Mouse (Mus musculus): ENCODE data around the gene Mettl1. TPM values are rescaled to one million over a fixed set of nuclear protein-coding genes. Genes with fewer than 3 reads are reported as not detected.

Gene Mettl1
- polyA plus RNA-seq, 1 experiment from 2014 or later, result 17.4 TPM

DNA sequence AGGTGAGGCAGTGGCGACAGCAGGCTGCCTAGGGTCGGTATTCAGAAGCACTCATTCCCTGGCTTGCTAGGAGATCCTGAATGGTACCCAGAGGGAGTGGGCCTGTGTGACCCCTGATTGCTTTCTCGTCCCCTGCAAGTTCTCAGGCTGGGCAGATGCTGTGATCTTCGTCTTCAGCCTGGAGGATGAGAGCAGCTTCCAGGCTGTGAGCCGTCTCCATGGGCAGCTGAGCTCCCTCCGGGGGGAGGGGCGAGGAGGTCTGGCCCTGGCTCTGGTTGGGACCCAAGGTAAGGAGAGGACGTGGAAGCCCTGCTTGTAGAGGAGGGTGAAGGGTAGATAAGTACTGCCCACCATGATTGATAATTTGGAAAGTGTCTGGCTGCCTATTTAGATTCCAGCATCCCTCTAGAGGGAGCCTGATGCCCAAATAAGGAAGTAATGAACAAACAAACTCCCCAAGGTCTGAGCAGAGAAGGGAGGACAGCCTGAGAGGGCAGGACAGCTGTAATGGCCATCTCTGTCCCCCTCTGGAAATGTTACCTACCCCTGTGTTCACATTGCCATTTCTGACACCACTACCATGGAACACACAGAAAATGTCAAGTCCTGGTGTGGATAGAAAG is 42.2 kb downstream of the Mettl1 start:
- H3K9me3 ChIP-seq (ENCODE audit: control insufficient read depth, low read length), result no peaks in the 10 kb centered on the region
- H3K4me2 ChIP-seq (ENCODE audit: low read length), result no peak overlapping the region
- peaks cover 29% of the 10 kb centered on the region for H3K4me1 ChIP-seq (ENCODE audit: control insufficient read depth, insufficient read depth, low read length)
- 0 out of 2 replicates have a peak, but pooled peaks cover 21% of the 10 kb centered on the region for H3K27me3 ChIP-seq (ENCODE audit: control insufficient read depth, insufficient read depth, low read length)
- DNase-seq, result no peak
- WGBS, result 28% methylated on average over 8 of the region's 8 CpGs
- H3K4me3 ChIP-seq (replicated peaks; ENCODE audit: low read depth, low read length), result no peak overlapping the region
- ATAC-seq (ENCODE audit: low FRiP score, low TSS enrichment), result no peak
- H3K9ac ChIP-seq (replicated peaks; ENCODE audit: low read length), result no peak overlapping the region
- H3K36me3 ChIP-seq (ENCODE audit: control insufficient read depth, insufficient read depth, low read length), result peaks cover 45% of the 10 kb centered on the region
- no peak overlapping the region for H3K27ac ChIP-seq (replicated peaks; ENCODE audit: low read depth, low read length)

DNA sequence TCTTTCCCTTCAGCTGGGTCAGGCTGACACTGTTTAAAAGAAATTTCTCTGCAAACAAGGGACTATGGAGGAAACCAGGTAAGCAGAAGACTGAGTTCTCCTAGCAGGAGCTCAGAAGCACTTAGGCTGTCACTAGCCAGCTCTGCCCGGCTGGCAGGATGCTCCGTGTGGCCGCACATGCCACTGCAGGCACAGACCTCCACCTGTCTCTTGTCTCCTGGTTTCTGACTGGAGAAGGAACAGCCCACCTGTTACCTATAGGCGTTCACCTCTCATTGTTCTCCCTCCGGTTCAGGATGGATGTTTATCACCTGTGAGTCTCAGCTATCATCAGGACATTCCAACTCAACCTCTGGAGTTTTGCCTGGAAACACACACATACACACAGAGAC is 42.7 kb downstream of the Mettl1 start:
- Histone ChIP-seq H3K4me1 (ENCODE audit: control insufficient read depth, insufficient read depth, low read length) (peaks cover 28% of the 10 kb centered on the region), H3K9me3 (ENCODE audit: control insufficient read depth, low read length) (no peaks in the 10 kb centered on the region), H3K27ac (replicated peaks; ENCODE audit: low read depth, low read length) (no peak overlapping the region), H3K4me3 (replicated peaks; ENCODE audit: low read depth, low read length) (no peak overlapping the region), H3K36me3 (ENCODE audit: control insufficient read depth, insufficient read depth, low read length) (peaks cover 48% of the 10 kb centered on the region), H3K9ac (replicated peaks; ENCODE audit: low read length) (no peak overlapping the region), H3K27me3 (ENCODE audit: control insufficient read depth, insufficient read depth, low read length) (peaks cover 21% of the 10 kb centered on the region; the same call in 1 of the 2 replicates), H3K4me2 (ENCODE audit: low read length) (no peak overlapping the region)
- 67% methylated on average over 5 of the region's 5 CpGs for WGBS
- ATAC-seq (ENCODE audit: low FRiP score, low TSS enrichment), result no peak
- DNase-seq, result no peak

DNA sequence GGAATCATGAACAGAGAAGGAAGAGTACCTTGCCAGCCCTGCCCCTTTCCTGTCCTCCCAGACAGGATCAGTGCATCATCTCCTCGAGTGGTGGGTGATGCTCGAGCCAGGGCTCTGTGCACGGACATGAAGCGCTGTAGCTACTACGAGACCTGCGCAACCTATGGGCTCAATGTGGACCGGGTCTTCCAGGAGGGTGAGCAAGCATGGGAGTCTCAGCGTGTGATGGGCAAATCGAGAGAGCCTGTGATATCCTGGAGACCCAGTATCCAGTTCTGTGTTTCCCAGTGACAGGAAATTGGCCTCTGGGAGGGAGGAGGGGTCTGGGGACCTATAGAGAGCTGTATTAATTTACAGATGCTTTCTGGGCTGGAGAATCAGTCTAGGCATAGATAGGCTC is 43.8 kb downstream of the Mettl1 start:
- Histone ChIP-seq H3K4me3 (replicated peaks; ENCODE audit: low read depth, low read length) (no peak overlapping the region), H3K27ac (replicated peaks; ENCODE audit: low read depth, low read length) (no peak overlapping the region), H3K36me3 (ENCODE audit: control insufficient read depth, insufficient read depth, low read length) (peaks cover 56% of the 10 kb centered on the region), H3K9ac (replicated peaks; ENCODE audit: low read length) (no peak overlapping the region), H3K9me3 (ENCODE audit: control insufficient read depth, low read length) (no peaks in the 10 kb centered on the region), H3K27me3 (ENCODE audit: control insufficient read depth, insufficient read depth, low read length) (peaks cover 26% of the 10 kb centered on the region), H3K4me2 (ENCODE audit: low read length) (no peak overlapping the region), H3K4me1 (ENCODE audit: control insufficient read depth, insufficient read depth, low read length) (peaks cover 27% of the 10 kb centered on the region)
- 86% methylated on average over 9 of the region's 9 CpGs for WGBS
- DNase-seq, result no peak
- no peak for ATAC-seq (ENCODE audit: low FRiP score, low TSS enrichment)

DNA sequence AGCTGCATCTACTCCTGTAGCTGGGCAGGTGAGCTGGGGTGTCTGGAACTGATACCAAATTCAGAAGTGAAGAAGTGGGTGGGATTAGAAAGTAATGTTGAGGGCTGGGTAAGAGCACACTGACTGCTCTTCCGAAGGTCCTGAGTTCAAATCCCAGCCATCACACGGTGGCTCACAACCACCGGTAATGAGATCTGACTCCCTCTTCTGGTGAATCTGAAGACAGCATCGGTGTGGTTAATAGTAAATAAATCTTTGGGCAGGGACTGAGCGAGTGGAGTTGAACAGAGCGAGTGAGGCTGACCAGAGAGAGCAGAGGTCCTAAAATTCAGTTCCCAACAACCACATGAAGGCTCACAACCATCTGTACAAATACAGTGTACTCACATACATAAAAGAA is 44.4 kb downstream of the Mettl1 start:
- H3K27me3 ChIP-seq (ENCODE audit: control insufficient read depth, insufficient read depth, low read length), result peaks cover 26% of the 10 kb centered on the region
- H3K9ac ChIP-seq (replicated peaks; ENCODE audit: low read length), result no peak overlapping the region
- H3K4me2 ChIP-seq (ENCODE audit: low read length), result no peak overlapping the region
- peaks cover 22% of the 10 kb centered on the region for H3K4me1 ChIP-seq (ENCODE audit: control insufficient read depth, insufficient read depth, low read length)
- H3K9me3 ChIP-seq (ENCODE audit: control insufficient read depth, low read length), result no peaks in the 10 kb centered on the region
- H3K4me3 ChIP-seq (replicated peaks; ENCODE audit: low read depth, low read length), result no peak overlapping the region
- DNase-seq (no peak), ATAC-seq (ENCODE audit: low FRiP score, low TSS enrichment) (no peak)
- 70% methylated on average over 6 of the region's 6 CpGs for WGBS
- no peak overlapping the region for H3K27ac ChIP-seq (replicated peaks; ENCODE audit: low read depth, low read length)
- peaks cover 61% of the 10 kb centered on the region for H3K36me3 ChIP-seq (ENCODE audit: control insufficient read depth, insufficient read depth, low read length)

DNA sequence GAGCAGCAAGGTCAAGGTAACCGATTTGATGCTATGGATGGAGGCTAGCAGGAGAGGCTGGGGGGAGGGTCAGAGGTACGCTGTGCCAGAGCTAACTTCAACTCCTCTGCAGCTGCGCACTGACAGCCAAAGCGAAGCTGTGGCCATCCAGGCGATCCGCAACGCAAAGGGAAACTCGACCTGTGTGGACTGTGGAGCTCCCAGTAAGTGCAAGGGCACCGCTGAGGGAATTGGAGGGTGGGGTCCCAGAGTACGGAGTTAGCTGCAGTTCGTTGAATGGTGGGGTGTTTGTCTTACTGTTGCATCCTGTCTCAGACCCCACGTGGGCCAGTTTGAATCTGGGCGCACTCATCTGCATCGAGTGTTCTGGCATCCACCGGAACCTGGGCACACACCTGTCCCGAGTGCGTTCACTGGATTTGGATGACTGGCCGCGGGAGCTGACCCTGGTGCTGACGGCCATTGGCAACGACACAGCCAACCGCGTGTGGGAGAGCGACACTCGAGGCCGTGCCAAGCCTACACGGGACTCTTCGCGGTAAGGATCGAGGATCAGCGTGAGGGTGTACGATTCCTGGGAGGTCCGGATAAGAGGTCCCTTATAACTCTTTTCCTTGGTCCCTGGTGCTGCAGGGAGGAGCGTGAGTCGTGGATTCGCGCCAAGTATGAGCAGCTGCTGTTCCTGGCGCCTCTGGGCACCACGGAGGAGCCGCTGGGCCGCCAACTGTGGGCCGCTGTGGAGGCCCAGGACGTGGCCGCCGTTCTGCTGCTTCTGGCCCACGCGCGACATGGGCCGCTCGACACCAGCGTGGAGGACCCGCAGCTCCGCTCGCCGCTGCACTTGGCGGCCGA is 49.6 kb downstream of the Mettl1 start:
- DNase-seq (peak; percentile 63), ATAC-seq (ENCODE audit: low FRiP score, low TSS enrichment) (no peak)
- H3K4me1 ChIP-seq (ENCODE audit: control insufficient read depth, insufficient read depth, low read length), result 0 out of 2 replicates have a peak, but pooled peaks cover 9% of the 10 kb centered on the region
- H3K27me3 ChIP-seq (ENCODE audit: control insufficient read depth, insufficient read depth, low read length), result peaks cover 46% of the 10 kb centered on the region
- H3K9ac ChIP-seq (replicated peaks; ENCODE audit: low read length), result peak overlapping the region; percentile 14; the same call in 1 of the 2 replicates
- H3K27ac ChIP-seq (replicated peaks; ENCODE audit: low read depth, low read length), result no peak overlapping the region
- peaks cover 70% of the 10 kb centered on the region for H3K36me3 ChIP-seq (ENCODE audit: control insufficient read depth, insufficient read depth, low read length)
- H3K9me3 ChIP-seq (ENCODE audit: control insufficient read depth, low read length), result no peaks in the 10 kb centered on the region
- peak overlapping the region; percentile 19; the same call in 1 of the 2 replicates for H3K4me3 ChIP-seq (replicated peaks; ENCODE audit: low read depth, low read length)
- 9% methylated on average over 57 of the region's 57 CpGs for WGBS
- H3K4me2 ChIP-seq (ENCODE audit: low read length), result peak overlapping the region; percentile 42

DNA sequence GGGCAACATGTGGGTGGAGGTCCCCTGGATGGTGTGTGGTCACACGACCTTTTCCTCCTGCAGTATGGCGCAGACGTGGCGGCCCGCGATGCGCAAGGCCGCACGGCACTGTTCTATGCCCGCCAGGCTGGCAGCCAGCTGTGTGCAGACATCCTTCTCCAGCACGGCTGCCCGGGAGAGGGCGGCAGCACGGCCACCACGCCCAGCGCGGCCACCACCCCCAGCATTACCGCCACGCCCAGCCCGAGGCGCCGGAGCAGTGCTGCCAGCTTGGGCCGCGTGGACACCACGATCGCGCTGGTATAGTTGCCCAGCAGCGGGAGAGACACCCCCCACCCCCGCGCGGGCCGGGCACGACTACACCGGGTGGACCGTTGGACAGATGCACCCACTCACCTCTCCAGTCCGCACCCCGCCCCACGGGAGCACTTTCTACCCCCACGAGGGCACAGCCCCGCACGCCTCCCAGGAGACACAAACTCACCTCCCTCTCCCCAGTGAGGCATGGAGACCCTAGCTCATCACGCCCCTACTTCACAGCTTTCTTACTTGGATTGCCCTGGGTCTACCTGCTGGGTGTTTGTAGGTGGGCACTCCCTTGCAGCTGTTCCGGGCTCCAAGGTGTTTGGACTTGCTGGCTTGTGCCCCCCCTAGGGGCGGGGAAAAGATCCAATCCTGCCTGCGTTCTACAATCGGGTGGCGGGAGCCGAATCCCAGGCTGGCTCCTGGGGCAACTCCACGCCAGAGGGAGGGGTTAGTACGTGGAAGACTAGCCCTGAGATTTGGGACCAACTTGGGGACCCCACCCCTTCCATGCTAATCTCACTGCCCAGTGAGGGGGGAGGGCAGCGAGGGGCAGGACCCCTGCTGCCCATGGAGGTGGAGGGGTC is 50.5 kb downstream of the Mettl1 start:
- Histone ChIP-seq H3K27me3 (ENCODE audit: control insufficient read depth, insufficient read depth, low read length) (peaks cover 46% of the 10 kb centered on the region), H3K9me3 (ENCODE audit: control insufficient read depth, low read length) (no peaks in the 10 kb centered on the region), H3K4me1 (ENCODE audit: control insufficient read depth, insufficient read depth, low read length) (0 out of 2 replicates have a peak, but pooled peaks cover 9% of the 10 kb centered on the region), H3K36me3 (ENCODE audit: control insufficient read depth, insufficient read depth, low read length) (peaks cover 80% of the 10 kb centered on the region), H3K4me3 (replicated peaks; ENCODE audit: low read depth, low read length) (peak overlapping the region; percentile 19; the same call in 1 of the 2 replicates), H3K4me2 (ENCODE audit: low read length) (peak overlapping the region; percentile 42), H3K9ac (replicated peaks; ENCODE audit: low read length) (peak overlapping the region; percentile 14; the same call in 1 of the 2 replicates), H3K27ac (replicated peaks; ENCODE audit: low read depth, low read length) (no peak overlapping the region)
- WGBS, result 10% methylated on average over 51 of the region's 51 CpGs
- ATAC-seq (ENCODE audit: low FRiP score, low TSS enrichment) (peak; percentile 29; the same call in 1 of the 2 replicates), DNase-seq (peak; percentile 58)

DNA sequence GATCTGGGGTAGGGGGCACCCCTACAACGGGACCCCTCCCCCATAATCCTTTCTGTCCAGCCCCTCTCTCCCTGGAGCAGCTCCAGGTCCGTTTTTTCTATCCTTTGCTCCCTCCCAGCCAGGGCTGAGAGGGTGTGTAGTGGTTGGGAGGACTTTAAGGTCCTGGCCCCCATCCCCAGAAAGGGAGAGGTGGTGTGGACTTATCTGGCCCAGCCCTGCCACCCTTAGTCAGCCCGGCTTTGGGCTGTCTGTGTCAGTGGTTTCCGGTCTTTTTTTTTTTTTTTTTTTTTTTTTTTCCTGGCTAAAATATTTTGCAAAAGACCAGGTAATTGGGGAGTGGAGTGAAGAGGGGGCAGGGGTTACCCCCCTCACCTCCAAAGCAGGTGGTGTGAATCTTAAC is 51.5 kb downstream of the Mettl1 start:
- peaks cover 80% of the 10 kb centered on the region for H3K36me3 ChIP-seq (ENCODE audit: control insufficient read depth, insufficient read depth, low read length)

DNA sequence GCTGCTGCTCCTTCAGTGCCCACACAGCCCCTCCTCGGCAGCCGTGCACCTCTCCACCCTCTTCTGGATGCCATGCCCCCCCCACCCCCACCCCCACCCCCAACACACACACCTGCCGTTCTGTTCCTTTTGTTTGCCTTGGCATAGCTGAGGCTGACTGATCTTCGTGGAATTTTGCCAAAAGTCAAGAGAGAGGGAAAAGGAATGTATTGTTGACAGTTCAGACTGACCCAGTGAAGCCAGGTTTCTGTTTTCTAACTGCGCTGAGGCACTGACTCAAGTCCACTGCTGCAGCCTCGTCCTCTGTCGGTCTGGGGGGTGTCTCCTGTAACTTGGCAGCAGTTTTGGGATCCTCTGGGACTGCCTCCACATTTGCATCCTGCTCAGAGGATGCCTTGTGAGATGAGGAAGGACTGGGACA is 53.2 kb downstream of the Mettl1 start:
- WGBS, result 47% methylated on average over 7 of the region's 7 CpGs
- peaks cover 33% of the 10 kb centered on the region for H3K27me3 ChIP-seq (ENCODE audit: control insufficient read depth, insufficient read depth, low read length)
- H3K4me3 ChIP-seq (replicated peaks; ENCODE audit: low read depth, low read length), result no peak overlapping the region
- no peak overlapping the region for H3K4me2 ChIP-seq (ENCODE audit: low read length)
- H3K36me3 ChIP-seq (ENCODE audit: control insufficient read depth, insufficient read depth, low read length), result peaks cover 82% of the 10 kb centered on the region
- peak; percentile 53 for DNase-seq
- ATAC-seq (ENCODE audit: low FRiP score, low TSS enrichment), result no peak
- H3K4me1 ChIP-seq (ENCODE audit: control insufficient read depth, insufficient read depth, low read length), result 0 out of 2 replicates have a peak, but pooled peaks cover 9% of the 10 kb centered on the region
- H3K9ac ChIP-seq (replicated peaks; ENCODE audit: low read length), result no peak overlapping the region
- no peaks in the 10 kb centered on the region for H3K9me3 ChIP-seq (ENCODE audit: control insufficient read depth, low read length)
- 0 out of 2 replicates have a peak overlapping the region, but pooled peaks have one; percentile 33 for H3K27ac ChIP-seq (replicated peaks; ENCODE audit: low read depth, low read length)

More for the DNA sequence above, 51.5 kb downstream of the Mettl1 start:
- ATAC-seq (ENCODE audit: low FRiP score, low TSS enrichment) (no peak), DNase-seq (no peak)
- H3K4me3 ChIP-seq (replicated peaks; ENCODE audit: low read depth, low read length), result no peak overlapping the region
- H3K27me3 ChIP-seq (ENCODE audit: control insufficient read depth, insufficient read depth, low read length), result peaks cover 42% of the 10 kb centered on the region
- H3K4me1 ChIP-seq (ENCODE audit: control insufficient read depth, insufficient read depth, low read length), result 0 out of 2 replicates have a peak, but pooled peaks cover 9% of the 10 kb centered on the region
- H3K9ac ChIP-seq (replicated peaks; ENCODE audit: low read length), result no peak overlapping the region
- H3K9me3 ChIP-seq (ENCODE audit: control insufficient read depth, low read length), result no peaks in the 10 kb centered on the region
- no peak overlapping the region for H3K4me2 ChIP-seq (ENCODE audit: low read length)
- no peak overlapping the region for H3K27ac ChIP-seq (replicated peaks; ENCODE audit: low read depth, low read length)
- WGBS, result 54% methylated on average over 4 of the region's 4 CpGs
